Mouse (Mus musculus) embryonic fibroblast, embryonic 13.5 days (primary cell): ENCODE data around the gene Olfr452.

ENCODE experiments used
- CTCF ChIP-seq: IDR thresholded peaks from 2 replicates; pipeline ENCODE4 v1.5.1; 2011; ENCODE audit warnings: mild to moderate bottlenecking, control low read depth, low read length, moderate library complexity, borderline replicate concordance; ENCODE audit not compliant: insufficient read depth
- POLR2A ChIP-seq: IDR thresholded peaks from 2 replicates; pipeline ENCODE4 v1.6.1; 2011; ENCODE audit warnings: low read depth, mild to moderate bottlenecking, control low read depth, low read length, moderate library complexity

DNA sequence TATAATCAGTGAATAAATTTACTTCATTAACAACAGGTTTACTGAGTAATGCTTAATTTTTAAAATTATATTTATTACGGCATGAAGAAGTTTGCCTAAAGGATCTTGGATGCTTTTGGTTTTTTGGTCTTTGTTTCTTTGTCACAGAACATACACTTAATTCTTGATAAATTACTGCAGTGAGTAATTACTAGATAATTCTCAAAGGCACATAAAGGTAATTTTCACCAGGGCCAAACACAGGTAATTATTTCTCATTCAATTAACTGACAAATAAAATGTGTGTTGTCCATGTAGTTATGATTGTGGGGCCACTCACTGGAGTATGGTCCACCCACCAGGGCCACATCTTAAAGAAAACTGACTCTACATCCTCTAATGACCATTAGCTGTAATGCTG lies 45.8 kb upstream of the Olfr452 start, which contains the start of gene Olfr453:
- no peak for TF ChIP-seq CTCF
- TF ChIP-seq POLR2A = no peak
